Mouse (Mus musculus) neural tube, embryonic 12.5 days (tissue): Measurements from ENCODE around the gene Dcakd. TPM values are rescaled to one million over a fixed set of nuclear protein-coding genes. Genes with fewer than 3 reads are reported as not detected.
"Not testable (repeated sequence)": the region's sequence is repeated elsewhere in the genome, so short reads cannot be mapped to it uniquely, and the experiment has no call there.

Experiments
- ATAC-seq: fragments of 200-750 bp; cut with Nextera tagmentation; 2 replicates; pipeline ENCODE4 v1.8.0; 2017; ENCODE audit warnings: low read depth, mild to moderate bottlenecking, moderate TSS enrichment, moderate library complexity; ENCODE audit not compliant: low FRiP score
- H3K27ac ChIP-seq: fragments of 300-500 bp; sonication (generic); 2 replicates; pipeline ENCODE4 v1.5.1; 2016
- H3K27me3 ChIP-seq: fragments of 300-500 bp; sonication (generic); replicated peaks from 2 replicates; pipeline ENCODE4 v1.6.1; 2016; ENCODE audit warnings: mild to moderate bottlenecking
- H3K36me3 ChIP-seq: fragments of 300-500 bp; sonication (generic); 2 replicates; pipeline ENCODE4 v1.6.1; 2016; ENCODE audit warnings: mild to moderate bottlenecking
- H3K4me1 ChIP-seq: fragments of 300-500 bp; sonication (generic); 2 replicates; pipeline ENCODE4 v1.6.1; 2016
- H3K4me2 ChIP-seq: fragments of 300-500 bp; sonication (generic); replicated peaks from 2 replicates; pipeline ENCODE4 v1.6.1; 2016; ENCODE audit warnings: mild to moderate bottlenecking
- H3K4me3 ChIP-seq: fragments of 300-500 bp; sonication (generic); 2 replicates; pipeline ENCODE4 v1.5.1; 2016
- H3K9ac ChIP-seq: fragments of 300-500 bp; sonication (generic); 2 replicates; pipeline ENCODE4 v1.6.1; 2016; ENCODE audit warnings: mild to moderate bottlenecking
- H3K9me3 ChIP-seq: fragments of 300-500 bp; sonication (generic); 2 replicates; pipeline ENCODE4 v1.6.1; 2016; ENCODE audit warnings: mild to moderate bottlenecking
- WGBS: fragments of 180-500 bp; shearing (Covaris S2); methylation state at CpG from one replicate; pipeline ENCODE4 v1.1.7; 2016; 5-methylcytosine and 5-hydroxymethylcytosine counted together
- polyA plus RNA-seq: library from polyadenylated mRNA; unstranded; fragments of >200 nt; fragmentation: Nextera tagmentation; extraction: Ambion mirVana; gene quantifications from 2 replicates; pipeline ENCODE4 v1.2.1, GENCODE M21; 2016

Gene Dcakd
- polyA plus RNA-seq, 1 experiment from 2014 or later: 170 TPM

DNA sequence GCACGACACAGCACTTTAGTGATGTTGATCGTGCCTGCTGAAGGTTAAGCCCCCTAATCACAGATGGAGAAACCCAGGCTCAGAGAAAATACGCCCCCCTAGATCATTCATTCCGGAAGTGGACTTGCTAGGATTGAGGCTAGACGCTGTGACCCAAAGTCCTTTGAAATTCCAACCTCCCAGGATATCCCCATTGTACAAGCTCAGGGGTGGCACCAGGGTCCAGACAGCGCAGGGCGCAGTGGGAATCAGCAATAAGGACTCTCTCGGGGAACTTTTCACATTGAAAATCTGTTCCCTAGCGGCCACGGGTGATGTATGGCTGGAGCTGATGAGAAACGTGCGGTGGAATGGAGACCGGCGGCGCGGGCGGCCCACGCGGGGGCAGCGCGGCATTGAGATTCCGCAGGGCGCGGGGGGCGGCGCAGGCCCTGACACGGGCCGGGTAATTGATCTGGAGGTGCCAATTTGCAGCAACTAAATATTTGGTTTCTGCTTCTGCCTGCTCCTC is 38.4 kb downstream of the Dcakd start:
- H3K4me2 ChIP-seq: peak overlapping the region; percentile 71
- peaks cover 7% of the 10 kb centered on the region for H3K36me3 ChIP-seq
- peaks cover 45% of the 10 kb centered on the region for H3K27me3 ChIP-seq
- H3K9me3 ChIP-seq: no peaks in the 10 kb centered on the region
- H3K4me1 ChIP-seq: peaks cover 44% of the 10 kb centered on the region
- H3K27ac ChIP-seq: no peak overlapping the region
- H3K9ac ChIP-seq: peak overlapping the region; percentile 38; the same call in 1 of the 2 replicates
- peak overlapping the region; percentile 29 for H3K4me3 ChIP-seq
- WGBS: 5% methylated on average over 28 of the region's 28 CpGs
- ATAC-seq: no peak

DNA sequence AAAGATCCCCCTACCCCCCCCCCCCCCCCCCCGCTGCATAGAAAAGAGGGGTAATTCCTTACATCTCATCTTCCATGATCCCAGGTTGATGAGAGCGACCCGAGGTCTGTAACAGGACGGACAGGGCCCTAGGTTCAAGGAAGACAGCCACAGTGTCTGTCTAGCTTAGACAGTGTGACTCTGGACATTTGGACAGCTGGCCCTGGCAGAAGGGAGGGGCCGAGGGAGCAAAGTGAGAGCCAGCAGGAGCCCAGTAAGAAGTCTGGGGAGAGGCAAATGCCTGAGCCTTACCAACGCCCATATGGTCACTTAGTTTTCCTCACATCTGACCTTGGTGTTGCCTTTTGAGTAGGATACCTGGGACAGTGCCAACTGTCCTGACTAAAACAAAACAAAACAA is 43.0 kb downstream of the Dcakd start:
- peaks cover 15% of the 10 kb centered on the region for H3K4me1 ChIP-seq
- no peak overlapping the region for H3K4me2 ChIP-seq
- no peak overlapping the region for H3K9ac ChIP-seq
- H3K27ac ChIP-seq: no peak overlapping the region
- 55% methylated on average over 6 of the region's 6 CpGs for WGBS
- no peak for ATAC-seq
- no peaks in the 10 kb centered on the region for H3K36me3 ChIP-seq
- H3K4me3 ChIP-seq: no peak overlapping the region
- H3K9me3 ChIP-seq: no peaks in the 10 kb centered on the region
- H3K27me3 ChIP-seq: peaks cover 27% of the 10 kb centered on the region

DNA sequence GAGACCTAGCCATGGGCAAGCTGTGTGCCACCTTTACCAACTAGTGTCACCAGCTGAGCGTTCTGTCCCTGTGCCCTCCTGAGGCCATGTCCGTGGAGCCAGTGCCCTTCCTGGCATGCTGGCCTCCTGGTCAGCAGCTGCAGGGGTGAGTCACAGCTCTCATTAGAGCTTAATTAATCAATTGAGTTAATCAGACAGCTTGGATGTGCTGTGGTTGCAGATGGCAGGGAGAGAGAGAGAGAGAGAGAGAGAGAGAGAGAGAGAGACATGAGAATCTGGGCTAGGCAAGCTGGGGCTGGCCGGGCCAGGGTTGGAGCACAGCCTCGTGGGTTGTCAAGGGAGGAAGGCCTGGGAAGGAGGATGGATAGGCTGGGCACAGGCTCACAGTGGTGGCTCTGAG is 43.5 kb downstream of the Dcakd start:
- no peak overlapping the region for H3K4me2 ChIP-seq
- no peak for ATAC-seq
- H3K9ac ChIP-seq: no peak overlapping the region
- no peaks in the 10 kb centered on the region for H3K36me3 ChIP-seq
- H3K4me1 ChIP-seq: peaks cover 10% of the 10 kb centered on the region
- H3K27ac ChIP-seq: no peak overlapping the region
- H3K27me3 ChIP-seq: peaks cover 21% of the 10 kb centered on the region
- 73% methylated on average over 4 of the region's 4 CpGs for WGBS
- no peaks in the 10 kb centered on the region for H3K9me3 ChIP-seq
- H3K4me3 ChIP-seq: no peak overlapping the region

DNA sequence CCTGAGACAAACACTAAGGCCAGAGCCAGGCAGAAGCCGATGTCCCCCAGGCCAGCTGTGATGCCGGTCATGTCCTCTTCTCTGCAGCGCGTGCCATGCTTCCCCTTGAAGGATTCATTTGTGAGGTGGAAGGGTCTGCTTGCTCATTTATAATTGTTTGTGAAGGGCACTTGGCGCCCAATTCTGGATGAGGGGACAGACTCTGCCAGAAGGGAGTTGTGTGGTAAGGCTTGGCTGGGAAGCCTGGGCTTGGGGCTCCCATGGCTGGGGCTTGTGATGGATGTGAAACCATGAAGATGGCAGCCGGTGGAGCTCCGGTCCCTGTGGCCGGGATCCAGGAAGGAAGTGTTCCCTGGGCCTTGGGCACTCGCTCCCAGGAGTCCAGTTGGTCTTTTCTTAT is 44.0 kb downstream of the Dcakd start:
- Histone ChIP-seq H3K27ac (no peak overlapping the region), H3K36me3 (no peaks in the 10 kb centered on the region)

DNA sequence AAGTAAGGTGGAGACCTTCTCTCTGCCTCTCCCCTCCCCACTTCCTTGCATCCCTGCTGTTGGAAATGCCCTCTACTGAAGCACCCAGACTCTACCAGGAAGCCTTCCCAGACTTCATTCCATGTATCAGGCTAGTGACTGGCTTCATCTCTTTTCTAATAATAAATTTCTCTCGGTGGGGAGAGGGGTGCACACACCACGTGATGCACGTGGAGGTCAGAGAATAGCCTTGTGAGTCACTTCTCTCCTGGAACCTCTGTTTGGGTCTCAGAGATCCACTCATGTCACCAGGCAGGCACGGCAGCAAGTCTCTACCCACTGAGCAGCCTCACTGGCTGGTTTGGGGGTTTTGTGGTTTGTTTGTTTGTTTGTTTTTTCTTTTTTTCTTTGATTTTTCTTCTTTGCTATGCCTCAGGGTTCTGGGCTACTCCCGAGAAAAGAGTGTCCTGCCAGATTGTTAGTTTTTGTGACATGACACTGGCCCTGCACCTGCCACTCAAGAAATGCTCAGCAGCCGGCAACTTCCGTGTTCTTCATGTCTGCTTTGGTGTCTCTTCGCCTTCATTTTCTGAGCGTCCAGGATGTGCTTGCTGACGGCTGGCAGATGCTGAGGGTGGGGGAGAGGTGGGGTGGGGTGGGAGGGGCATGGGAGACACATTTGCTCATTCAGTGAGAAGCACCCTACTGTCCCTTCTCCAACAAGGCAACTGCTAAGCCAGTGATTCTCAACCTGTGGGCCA is 46.8 kb downstream of the Dcakd start:
- Histone ChIP-seq H3K27ac (no peak overlapping the region), H3K4me3 (no peak overlapping the region), H3K4me1 (peaks cover 7% of the 10 kb centered on the region), H3K36me3 (no peaks in the 10 kb centered on the region), H3K4me2 (no peak overlapping the region), H3K27me3 (peaks cover 5% of the 10 kb centered on the region; the same call in 1 of the 2 replicates), H3K9ac (no peak overlapping the region), H3K9me3 (no peaks in the 10 kb centered on the region)
- no peak for ATAC-seq
- 72% methylated on average over 10 of the region's 10 CpGs for WGBS

More for the DNA sequence above, 44.0 kb downstream of the Dcakd start:
- H3K4me3 ChIP-seq: no peak overlapping the region
- no peaks in the 10 kb centered on the region for H3K9me3 ChIP-seq
- H3K4me2 ChIP-seq: no peak overlapping the region
- ATAC-seq: no peak
- no peak overlapping the region for H3K9ac ChIP-seq
- H3K4me1 ChIP-seq: peaks cover 7% of the 10 kb centered on the region
- peaks cover 16% of the 10 kb centered on the region for H3K27me3 ChIP-seq
- 86% methylated on average over 9 of the region's 9 CpGs for whole genome bisulfite sequencing

DNA sequence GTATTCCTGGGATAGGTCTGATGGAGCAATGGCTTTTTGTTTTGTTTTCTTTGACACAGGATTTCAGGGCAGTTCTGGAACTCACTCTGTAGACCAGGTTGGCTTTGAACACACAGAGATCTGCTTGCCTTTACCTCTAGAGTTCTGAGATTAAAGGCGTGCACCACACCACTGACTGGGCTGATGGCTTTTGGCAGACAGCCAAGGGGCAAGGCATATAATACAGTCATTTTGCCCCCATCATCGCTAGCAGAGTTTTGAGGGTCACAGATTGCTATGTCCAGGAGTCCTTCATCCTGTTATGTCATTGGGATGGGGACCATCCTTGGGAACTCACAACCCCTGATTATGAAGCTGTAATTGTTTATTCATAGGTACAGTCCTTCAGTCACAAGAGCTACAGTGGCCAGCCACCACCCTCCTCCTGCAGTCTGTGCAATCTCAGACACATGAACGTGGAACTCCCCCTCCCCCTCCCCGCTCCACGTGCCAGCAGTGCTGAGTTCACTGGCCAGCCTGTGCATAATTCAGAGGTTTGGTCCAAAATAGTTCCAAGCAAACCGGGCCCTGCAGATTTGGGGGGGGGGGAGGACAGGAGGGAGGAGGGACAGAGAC is 50.0 kb downstream of the Dcakd start:
- H3K36me3 ChIP-seq: no peaks in the 10 kb centered on the region
- H3K4me2 ChIP-seq: no peak overlapping the region
- no peak overlapping the region for H3K4me3 ChIP-seq
- H3K9me3 ChIP-seq: no peaks in the 10 kb centered on the region
- H3K27ac ChIP-seq: no peak overlapping the region
- ATAC-seq: no peak
- no peaks in the 10 kb centered on the region for H3K4me1 ChIP-seq
- H3K27me3 ChIP-seq: peaks cover under 1% of the 10 kb centered on the region; the same call in 1 of the 2 replicates
- no peak overlapping the region for H3K9ac ChIP-seq
- WGBS: 54% methylated on average over 6 of the region's 6 CpGs

DNA sequence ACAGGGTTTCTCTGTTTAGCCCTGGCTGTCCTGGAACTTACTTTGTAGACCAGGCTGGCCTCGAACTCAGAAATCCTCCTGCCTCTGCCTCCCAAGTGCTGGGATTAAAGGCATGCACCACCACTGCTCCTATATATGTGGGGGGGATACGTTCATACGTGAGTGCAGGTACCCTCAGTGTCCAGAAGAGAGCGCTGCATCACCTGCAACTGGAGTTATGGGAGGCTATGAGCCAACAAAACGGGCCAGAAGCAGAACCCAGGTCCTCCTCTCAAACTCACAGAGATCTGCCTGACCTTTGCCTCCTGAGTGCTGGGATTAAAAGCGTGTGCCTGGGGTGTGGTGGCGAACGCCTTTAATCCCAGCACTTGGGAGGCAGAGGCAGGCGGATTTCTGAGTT is 52.2 kb downstream of the Dcakd start:
- not testable (repeated sequence) for H3K4me1 ChIP-seq, H3K36me3 ChIP-seq, ATAC-seq, H3K4me2 ChIP-seq, H3K27me3 ChIP-seq, H3K4me3 ChIP-seq, H3K9me3 ChIP-seq, H3K9ac ChIP-seq, H3K27ac ChIP-seq
- 85% methylated on average over 9 of the region's 9 CpGs for WGBS

DNA sequence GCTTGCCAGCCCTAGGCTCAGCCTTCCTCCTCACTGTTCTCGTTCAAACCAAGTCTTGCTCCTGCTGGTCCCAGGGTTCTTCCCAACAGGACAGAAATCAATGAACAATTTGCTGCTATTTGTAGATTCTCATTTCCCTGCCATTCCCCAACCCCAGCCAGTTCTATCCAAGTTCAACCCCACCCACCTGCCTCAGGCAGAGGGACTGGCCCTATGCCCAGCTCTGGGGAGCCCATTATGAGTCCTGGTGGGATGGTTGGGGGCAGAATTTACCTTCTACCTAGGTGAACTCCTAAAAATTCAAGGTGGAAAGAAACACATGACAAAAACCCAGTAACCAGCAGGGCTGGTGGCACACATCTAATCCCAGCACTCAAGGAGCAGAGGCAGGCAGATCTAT is 55.8 kb downstream of the Dcakd start:
- Histone ChIP-seq H3K9ac (no peak overlapping the region), H3K36me3 (no peaks in the 10 kb centered on the region), H3K4me1 (no peaks in the 10 kb centered on the region), H3K27me3 (peaks cover 24% of the 10 kb centered on the region), H3K4me3 (no peak overlapping the region), H3K27ac (no peak overlapping the region), H3K4me2 (no peak overlapping the region), H3K9me3 (no peaks in the 10 kb centered on the region)
- no peak for ATAC-seq
- WGBS: 66% methylated on average over 1 of the region's 1 CpGs

DNA sequence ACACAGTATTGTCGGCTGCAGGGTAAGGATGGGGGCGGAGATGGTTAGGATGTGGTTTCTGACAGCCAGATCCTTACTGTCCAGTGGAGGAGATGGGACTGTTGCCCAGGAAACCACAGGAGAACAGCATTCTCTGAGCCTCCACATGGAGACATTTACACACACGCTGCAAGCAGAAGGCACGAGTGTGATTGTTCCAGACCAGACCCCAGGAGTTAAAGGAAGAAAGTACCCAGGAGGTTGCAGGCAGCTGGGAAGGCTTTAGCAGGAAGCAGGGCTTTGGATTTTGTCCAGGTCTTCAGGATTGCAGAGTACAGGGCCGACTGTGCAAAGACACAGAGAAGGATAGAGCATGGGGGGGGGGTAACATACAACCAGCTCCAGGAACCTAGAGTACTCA is 56.5 kb downstream of the Dcakd start:
- Histone ChIP-seq H3K4me3 (no peak overlapping the region), H3K27ac (no peak overlapping the region), H3K36me3 (no peaks in the 10 kb centered on the region), H3K4me2 (no peak overlapping the region), H3K9me3 (no peaks in the 10 kb centered on the region), H3K4me1 (no peaks in the 10 kb centered on the region), H3K9ac (no peak overlapping the region), H3K27me3 (peaks cover 26% of the 10 kb centered on the region)
- WGBS: 60% methylated on average over 5 of the region's 5 CpGs
- ATAC-seq: no peak

DNA sequence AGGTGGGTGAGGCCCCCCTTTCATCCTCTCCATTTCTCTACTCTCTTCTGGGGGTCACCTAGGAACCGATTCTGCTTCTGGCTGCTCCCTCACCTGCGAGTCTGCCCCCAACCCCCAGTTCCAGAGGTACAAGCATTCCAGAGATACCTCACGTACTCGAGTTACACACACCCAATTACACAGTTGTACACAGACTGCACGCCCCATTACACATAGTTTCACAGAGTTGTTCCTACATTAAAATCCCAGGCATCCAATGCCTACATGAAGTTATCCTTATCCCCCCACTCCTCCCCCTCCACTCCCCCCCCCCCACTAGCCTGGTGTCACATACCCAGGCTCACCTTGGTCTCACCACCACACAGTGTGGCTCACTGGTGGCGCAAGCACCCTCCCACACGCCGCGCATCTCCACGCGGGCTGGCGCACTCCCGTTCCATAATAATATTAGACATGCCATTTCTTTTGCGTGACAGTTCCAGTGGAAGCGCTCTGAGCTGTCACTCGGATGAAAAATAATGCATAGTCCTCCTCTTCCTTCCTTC is 63.5 kb downstream of the Dcakd start:
- Histone ChIP-seq H3K27ac (no peak overlapping the region), H3K9ac (no peak overlapping the region), H3K36me3 (no peaks in the 10 kb centered on the region), H3K4me1 (peaks cover 21% of the 10 kb centered on the region), H3K27me3 (peaks cover 17% of the 10 kb centered on the region; the same call in 1 of the 2 replicates), H3K9me3 (no peaks in the 10 kb centered on the region), H3K4me2 (no peak overlapping the region), H3K4me3 (no peak overlapping the region)
- no peak for ATAC-seq
- 67% methylated on average over 16 of the region's 16 CpGs for WGBS

DNA sequence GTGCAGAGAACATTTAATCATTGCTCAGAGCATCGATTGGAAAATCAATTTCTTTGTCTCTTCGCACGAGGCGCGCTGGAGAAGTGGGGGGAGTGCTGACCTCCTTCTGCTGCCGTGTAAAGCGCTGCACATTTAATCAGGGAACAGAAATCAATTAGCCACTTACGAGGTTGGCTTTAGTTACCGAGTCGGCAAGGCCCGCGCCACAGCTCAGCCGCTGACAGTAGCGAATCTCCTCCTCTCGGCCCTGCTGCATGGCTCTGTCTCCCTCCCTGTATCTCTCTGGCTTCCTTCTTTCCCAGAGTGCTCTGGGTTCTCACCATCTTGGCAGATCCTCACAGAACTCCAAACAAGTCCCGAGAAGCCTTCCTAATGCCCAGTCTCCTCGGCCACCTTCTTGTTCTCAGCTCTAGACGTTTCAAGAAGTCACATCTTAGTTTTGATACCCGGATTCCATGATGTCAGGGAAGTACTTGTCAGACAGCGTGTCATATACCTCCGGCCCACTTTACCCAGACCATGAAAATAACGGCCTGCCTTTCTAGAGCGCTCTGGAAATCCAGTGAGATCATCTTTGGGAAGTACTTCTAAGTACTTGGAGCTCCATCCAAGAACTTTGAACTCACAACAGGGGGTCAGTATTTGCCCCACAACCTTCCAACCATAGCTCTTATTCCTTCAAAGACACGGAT is 64.1 kb downstream of the Dcakd start:
- peaks cover 17% of the 10 kb centered on the region; the same call in 1 of the 2 replicates for H3K27me3 ChIP-seq
- H3K4me3 ChIP-seq: peak overlapping the region; percentile 16; the same call in 1 of the 2 replicates
- WGBS: 19% methylated on average over 24 of the region's 24 CpGs

More for the DNA sequence above, 64.1 kb downstream of the Dcakd start:
- peak overlapping the region; percentile 74 for H3K27ac ChIP-seq
- peak overlapping the region; percentile 57 for H3K4me2 ChIP-seq
- no peaks in the 10 kb centered on the region for H3K9me3 ChIP-seq
- H3K9ac ChIP-seq: 0 out of 2 replicates have a peak overlapping the region, but pooled peaks have one; percentile 40
- ATAC-seq: peak; percentile 51
- peaks cover 21% of the 10 kb centered on the region for H3K4me1 ChIP-seq
- H3K36me3 ChIP-seq: no peaks in the 10 kb centered on the region
